ENCODE assay signal across 19 mouse cellular contexts in the genomic region with DNA sequence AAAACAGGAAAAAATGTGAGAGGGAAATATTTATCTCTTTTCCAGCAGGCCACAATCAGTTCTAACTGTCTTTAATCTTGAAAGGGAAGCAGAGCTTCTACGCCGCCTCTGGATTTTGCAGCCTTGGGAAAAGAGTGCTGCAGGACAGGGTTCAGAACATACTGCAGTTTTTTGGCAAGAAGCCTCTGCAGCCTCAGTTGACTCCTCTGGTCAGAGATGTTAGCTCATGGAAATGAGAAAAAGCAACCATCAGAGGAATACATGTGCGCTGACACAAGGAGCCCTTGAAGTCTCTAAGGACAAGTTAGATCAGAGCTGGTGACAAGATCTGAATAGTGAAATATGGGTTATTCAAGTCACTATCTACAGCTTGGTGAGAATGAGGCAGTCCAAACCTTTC.
DNase-seq lines count a peak whose midpoint lies in the region; ATAC-seq lines count a peak whose summit lies in the region.
"Had no signal": no experiment of that assay in that cellular context is flagged by ENCODE, and none has a peak within 500 bp of the region (broad histone marks: within the 10 kb centered on the region; RNA-seq: fewer than 3 reads in every experiment).

No protein-coding gene starts in this region.

- ATAC-seq in kidney, embryonic 14.5 days (ENCODE audit: low FRiP score, low TSS enrichment): no peak
- peak; percentile 17; the same call in 1 of the 2 replicates for ATAC-seq in lung, embryonic 16.5 days (ENCODE audit: low read depth)
- ATAC-seq in midbrain, embryonic 15.5 days (replicated peaks): no peak
- ATAC-seq: forebrain, embryonic 13.5 days; forebrain, postnatal 0 days; hindbrain, embryonic 16.5 days; inflammation-experienced regulatory T-cells, adult 6 months had no signal

- H3K27me3 ChIP-seq in kidney, embryonic 14.5 days (ENCODE audit: control insufficient read depth, insufficient read depth, low read length): no peaks in the 10 kb centered on the region
- no peaks in the 10 kb centered on the region for H3K27me3 ChIP-seq in lung, embryonic 16.5 days (ENCODE audit: control insufficient read depth, insufficient read depth, low read depth, low read length)
- H3K27me3 ChIP-seq in midbrain, embryonic 15.5 days (replicated peaks): no peaks in the 10 kb centered on the region
- H3K27me3 ChIP-seq: forebrain, embryonic 13.5 days; hindbrain, embryonic 12.5 days had no signal

- no peaks in the 10 kb centered on the region for H3K36me3 ChIP-seq in kidney, embryonic 14.5 days (ENCODE audit: control insufficient read depth, insufficient read depth, low read length)
- no peaks in the 10 kb centered on the region for H3K36me3 ChIP-seq in lung, embryonic 16.5 days (ENCODE audit: control insufficient read depth, insufficient read depth, low read length)
- H3K36me3 ChIP-seq in midbrain, embryonic 15.5 days (replicated peaks): no peaks in the 10 kb centered on the region
- H3K36me3 ChIP-seq: embryonic facial prominence, embryonic 10.5 days; heart, embryonic 10.5 days; hindbrain, embryonic 12.5 days had no signal

- no peak overlapping the region for H3K27ac ChIP-seq in kidney, embryonic 14.5 days (ENCODE audit: low read depth, low read length)
- H3K27ac ChIP-seq in lung, embryonic 16.5 days (ENCODE audit: low read length): no peak overlapping the region
- no peak overlapping the region for H3K27ac ChIP-seq in midbrain, embryonic 15.5 days
- H3K27ac ChIP-seq: embryonic facial prominence, embryonic 10.5 days; forebrain, embryonic 13.5 days; heart, embryonic 10.5 days; hindbrain, embryonic 12.5 days had no signal

- H3K4me1 ChIP-seq in kidney, embryonic 14.5 days (ENCODE audit: control insufficient read depth, insufficient read depth, low read length): no peaks in the 10 kb centered on the region
- no peaks in the 10 kb centered on the region for H3K4me1 ChIP-seq in lung, embryonic 16.5 days (replicated peaks; ENCODE audit: control insufficient read depth, insufficient read depth, low read length)
- no peaks in the 10 kb centered on the region for H3K4me1 ChIP-seq in midbrain, embryonic 15.5 days
- H3K4me1 ChIP-seq: embryonic facial prominence, embryonic 10.5 days; forebrain, embryonic 13.5 days; heart, embryonic 10.5 days; hindbrain, embryonic 12.5 days had no signal

- no peak overlapping the region for H3K4me2 ChIP-seq in kidney, embryonic 14.5 days (replicated peaks; ENCODE audit: low read depth, low read length)
- H3K4me2 ChIP-seq in lung, embryonic 16.5 days (ENCODE audit: low read depth, low read length): no peak overlapping the region
- no peak overlapping the region for H3K4me2 ChIP-seq in midbrain, embryonic 15.5 days
- H3K4me2 ChIP-seq: forebrain, embryonic 13.5 days; hindbrain, embryonic 12.5 days had no signal

- H3K4me3 ChIP-seq in kidney, embryonic 14.5 days (ENCODE audit: low read length): no peak overlapping the region
- no peak overlapping the region for H3K4me3 ChIP-seq in lung, embryonic 16.5 days (ENCODE audit: low read length)
- H3K4me3 ChIP-seq in midbrain, embryonic 15.5 days: no peak overlapping the region
- H3K4me3 ChIP-seq: embryonic facial prominence, embryonic 10.5 days; forebrain, embryonic 13.5 days; heart, embryonic 10.5 days; hindbrain, embryonic 12.5 days had no signal

- no peak overlapping the region for H3K9ac ChIP-seq in kidney, embryonic 14.5 days (ENCODE audit: low read depth, low read length)
- no peak overlapping the region for H3K9ac ChIP-seq in lung, embryonic 16.5 days (ENCODE audit: low read length)
- no peak overlapping the region for H3K9ac ChIP-seq in midbrain, embryonic 15.5 days
- H3K9ac ChIP-seq: forebrain, embryonic 13.5 days; forebrain, postnatal 0 days; hindbrain, embryonic 12.5 days had no signal

- H3K9me3 ChIP-seq in kidney, embryonic 14.5 days (ENCODE audit: control insufficient read depth, low read length): no peaks in the 10 kb centered on the region
- H3K9me3 ChIP-seq in lung, embryonic 16.5 days (ENCODE audit: control insufficient read depth, low read length): no peaks in the 10 kb centered on the region
- no peaks in the 10 kb centered on the region for H3K9me3 ChIP-seq in midbrain, embryonic 15.5 days
- H3K9me3 ChIP-seq: embryonic facial prominence, embryonic 10.5 days; forebrain, embryonic 13.5 days; heart, embryonic 10.5 days; hindbrain, embryonic 12.5 days had no signal

- 93% methylated on average over 3 of the region's 3 CpGs for WGBS in kidney, embryonic 14.5 days
- 71% methylated on average over 3 of the region's 3 CpGs for WGBS in lung, embryonic 16.5 days
- WGBS in midbrain, embryonic 15.5 days: 88% methylated on average over 3 of the region's 3 CpGs

- DNase-seq in gastrocnemius, adult 18-20 months (ENCODE audit: low spot score): peak; percentile 7
- no peak for DNase-seq in gastrocnemius, adult 8-10 months (ENCODE audit: low spot score in 2 of 2)
- DNase-seq in kidney, postnatal 10 days: peak; percentile 4
- DNase-seq in lung, postnatal 4 days: no peak
- DNase-seq in skeletal muscle tissue, adult 2 months (ENCODE audit: low read depth, low spot score): peak; percentile 55
- DNase-seq: adrenal gland, postnatal 25 days; cerebellum, adult 2 months; cerebellum, postnatal 10 days; forebrain, postnatal 0 days; heart, adult 18-20 months had no signal

Comparison
In these comparisons a context has a peak if more than half of its experiments do, and no peak if none do; other contexts are left out.
1. DNase-seq: peak in gastrocnemius, adult 18-20 months (single experiment), kidney, postnatal 10 days (single experiment) and skeletal muscle tissue, adult 2 months (single experiment); none in gastrocnemius, adult 8-10 months (0 of 2) and lung, postnatal 4 days (0 of 2).